Mouse (Mus musculus) liver, embryonic 12.5 days (tissue): ENCODE data around the gene Dlg2. TPM values are rescaled to one million over a fixed set of nuclear protein-coding genes. Genes with fewer than 3 reads are reported as not detected.

Experiments used
- ATAC-seq: fragments of 200-750 bp; cut with Nextera tagmentation; 2 replicates; pipeline ENCODE4 v1.8.0; 2017; ENCODE audit warnings: moderate number of reproducible peaks, mild to moderate bottlenecking, moderate library complexity
- H3K27ac ChIP-seq: fragments of 300-500 bp; sonication (generic); 2 replicates; pipeline ENCODE4 v1.5.1; 2016; ENCODE audit warnings: mild to moderate bottlenecking
- H3K27me3 ChIP-seq: fragments of 300-500 bp; sonication (generic); replicated peaks from 2 replicates; pipeline ENCODE4 v1.6.1; 2016; ENCODE audit warnings: mild to moderate bottlenecking, moderate library complexity
- H3K36me3 ChIP-seq: fragments of 300-500 bp; sonication (generic); 2 replicates; pipeline ENCODE4 v1.6.1; 2016; ENCODE audit warnings: mild to moderate bottlenecking, moderate library complexity
- H3K4me1 ChIP-seq: fragments of 300-500 bp; sonication (generic); 2 replicates; pipeline ENCODE4 v1.6.1; 2016
- H3K4me2 ChIP-seq: fragments of 300-500 bp; sonication (generic); 2 replicates; pipeline ENCODE4 v1.6.1; 2016; ENCODE audit warnings: mild to moderate bottlenecking, moderate library complexity
- H3K4me3 ChIP-seq: fragments of 300-500 bp; sonication (generic); 2 replicates; pipeline ENCODE4 v1.5.1; 2016; ENCODE audit warnings: mild to moderate bottlenecking, moderate library complexity
- H3K9ac ChIP-seq: fragments of 300-500 bp; sonication (generic); 2 replicates; pipeline ENCODE4 v1.6.1; 2016; ENCODE audit warnings: mild to moderate bottlenecking, moderate library complexity
- H3K9me3 ChIP-seq: fragments of 300-500 bp; sonication (generic); replicated peaks from 2 replicates; pipeline ENCODE4 v1.6.1; 2016; ENCODE audit warnings: mild to moderate bottlenecking, moderate library complexity
- WGBS: fragments of 180-500 bp; shearing (Covaris S2); methylation state at CpG from one replicate; pipeline ENCODE4 v1.1.7; 2016; ENCODE audit not compliant: insufficient replicate concordance; 5-methylcytosine and 5-hydroxymethylcytosine counted together
- polyA plus RNA-seq: library from polyadenylated mRNA; unstranded; fragments of >200 nt; fragmentation: Nextera tagmentation; extraction: Ambion mirVana; gene quantifications from 2 replicates; pipeline ENCODE4 v1.2.1, GENCODE M21; 2016

The Dlg2 gene
- polyA plus RNA-seq, 1 experiment from 2014 or later, result 1.1 TPM

- Histone ChIP-seq H3K9me3 (no peaks in the 10 kb centered on the region), H3K4me2 (no peak overlapping the region), H3K27ac (no peak overlapping the region), H3K4me3 (no peak overlapping the region), H3K9ac (no peak overlapping the region), H3K27me3 (no peaks in the 10 kb centered on the region), H3K36me3 (no peaks in the 10 kb centered on the region), H3K4me1 (no peaks in the 10 kb centered on the region)
- ATAC-seq, result no peak
- 67% methylated on average over 3 of the region's 3 CpGs for WGBS
These were observed 1038.0 kb downstream of the Dlg2 start for GRCm38 (mm10) chr7:91514445-91514844.

DNA sequence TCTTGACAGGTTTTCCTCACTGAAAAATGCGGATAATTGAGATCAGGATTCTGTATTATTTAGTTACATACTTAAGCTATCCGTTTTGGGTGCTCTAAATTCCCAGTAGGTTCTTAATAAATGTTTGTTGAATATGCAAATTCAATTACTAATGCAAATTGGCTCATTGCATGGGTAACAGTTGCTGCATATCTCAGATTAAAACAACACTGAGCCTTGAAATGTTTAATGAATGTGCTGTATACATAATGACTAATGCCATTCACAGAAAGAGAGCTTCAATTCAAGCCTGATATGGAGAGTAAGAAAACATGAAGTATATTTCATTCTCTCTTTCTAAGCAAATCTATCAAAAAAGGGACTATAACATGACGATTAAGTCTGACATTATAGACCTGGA, 1039.8 kb downstream of the Dlg2 start:
- Histone ChIP-seq H3K4me2 (no peak overlapping the region), H3K27me3 (no peaks in the 10 kb centered on the region), H3K27ac (no peak overlapping the region), H3K4me1 (no peaks in the 10 kb centered on the region), H3K36me3 (no peaks in the 10 kb centered on the region), H3K4me3 (no peak overlapping the region), H3K9ac (no peak overlapping the region), H3K9me3 (no peaks in the 10 kb centered on the region)
- ATAC-seq, result no peak
- WGBS, result 54% methylated on average over 3 of the region's 3 CpGs

- no peaks in the 10 kb centered on the region for H3K27me3 ChIP-seq
- WGBS, result 85% methylated on average over 1 of the region's 1 CpGs
These were observed 1049.4 kb downstream of the Dlg2 start for GRCm38 (mm10) chr7:91525859-91526258.

GRCm38 (mm10) chr7:91542597-91543285, 1066.3 kb downstream of the Dlg2 start:
- no peaks in the 10 kb centered on the region for H3K36me3 ChIP-seq
- H3K27ac ChIP-seq, result no peak overlapping the region
- H3K9ac ChIP-seq, result no peak overlapping the region
- H3K27me3 ChIP-seq, result peaks cover 17% of the 10 kb centered on the region
- H3K4me1 ChIP-seq, result 0 out of 2 replicates have a peak, but pooled peaks cover 3% of the 10 kb centered on the region
- H3K4me2 ChIP-seq, result peak overlapping the region; percentile 58
- H3K9me3 ChIP-seq, result no peaks in the 10 kb centered on the region
- 4% methylated on average over 29 of the region's 29 CpGs for WGBS
- ATAC-seq, result no peak
- H3K4me3 ChIP-seq, result peak overlapping the region; percentile 41

More at GRCm38 (mm10) chr7:91525859-91526258, 1049.4 kb downstream of the Dlg2 start:
- no peak overlapping the region for H3K4me2 ChIP-seq
- H3K9ac ChIP-seq, result no peak overlapping the region
- H3K9me3 ChIP-seq, result no peaks in the 10 kb centered on the region
- no peaks in the 10 kb centered on the region for H3K4me1 ChIP-seq
- H3K36me3 ChIP-seq, result no peaks in the 10 kb centered on the region
- H3K27ac ChIP-seq, result no peak overlapping the region
- ATAC-seq, result no peak
- no peak overlapping the region for H3K4me3 ChIP-seq

- Histone ChIP-seq H3K36me3 (no peaks in the 10 kb centered on the region), H3K4me2 (peak overlapping the region; percentile 58), H3K27me3 (peaks cover 17% of the 10 kb centered on the region), H3K9ac (no peak overlapping the region), H3K27ac (no peak overlapping the region), H3K4me1 (0 out of 2 replicates have a peak, but pooled peaks cover 3% of the 10 kb centered on the region), H3K9me3 (no peaks in the 10 kb centered on the region), H3K4me3 (peak overlapping the region; percentile 41)
- 45% methylated on average over 4 of the region's 4 CpGs for WGBS
- ATAC-seq, result no peak
These were observed 1066.8 kb downstream of the Dlg2 start for GRCm38 (mm10) chr7:91543286-91543650.

- 0 out of 2 replicates have a peak, but pooled peaks cover 3% of the 10 kb centered on the region for H3K4me1 ChIP-seq
- ATAC-seq, result peak; percentile 54; the same call in 1 of the 2 replicates
- H3K4me3 ChIP-seq, result no peak overlapping the region
- H3K27me3 ChIP-seq, result peaks cover 17% of the 10 kb centered on the region
- no peak overlapping the region for H3K9ac ChIP-seq
- no peaks in the 10 kb centered on the region for H3K9me3 ChIP-seq
- H3K27ac ChIP-seq, result no peak overlapping the region
- no peak overlapping the region for H3K4me2 ChIP-seq
- WGBS, result 6% methylated on average over 3 of the region's 3 CpGs
- H3K36me3 ChIP-seq, result no peaks in the 10 kb centered on the region
These were observed 1068.1 kb downstream of the Dlg2 start for GRCm38 (mm10) chr7:91544600-91544999.

GRCm38 (mm10) chr7:91548796-91549195, 1072.3 kb downstream of the Dlg2 start:
- 26% methylated on average over 1 of the region's 1 CpGs for WGBS

GRCm38 (mm10) chr7:91557582-91557981, 1081.1 kb downstream of the Dlg2 start:
- Histone ChIP-seq H3K9ac (no peak overlapping the region), H3K4me1 (no peaks in the 10 kb centered on the region), H3K27ac (no peak overlapping the region), H3K27me3 (no peaks in the 10 kb centered on the region), H3K4me2 (no peak overlapping the region), H3K9me3 (no peaks in the 10 kb centered on the region), H3K36me3 (no peaks in the 10 kb centered on the region), H3K4me3 (no peak overlapping the region)
- no peak for ATAC-seq

More at GRCm38 (mm10) chr7:91548796-91549195, 1072.3 kb downstream of the Dlg2 start:
- Histone ChIP-seq H3K27ac (no peak overlapping the region), H3K36me3 (no peaks in the 10 kb centered on the region), H3K4me2 (no peak overlapping the region), H3K4me3 (no peak overlapping the region), H3K9me3 (no peaks in the 10 kb centered on the region), H3K27me3 (no peaks in the 10 kb centered on the region), H3K4me1 (no peaks in the 10 kb centered on the region), H3K9ac (no peak overlapping the region)
- ATAC-seq, result peak; percentile 52; the same call in 1 of the 2 replicates

DNA sequence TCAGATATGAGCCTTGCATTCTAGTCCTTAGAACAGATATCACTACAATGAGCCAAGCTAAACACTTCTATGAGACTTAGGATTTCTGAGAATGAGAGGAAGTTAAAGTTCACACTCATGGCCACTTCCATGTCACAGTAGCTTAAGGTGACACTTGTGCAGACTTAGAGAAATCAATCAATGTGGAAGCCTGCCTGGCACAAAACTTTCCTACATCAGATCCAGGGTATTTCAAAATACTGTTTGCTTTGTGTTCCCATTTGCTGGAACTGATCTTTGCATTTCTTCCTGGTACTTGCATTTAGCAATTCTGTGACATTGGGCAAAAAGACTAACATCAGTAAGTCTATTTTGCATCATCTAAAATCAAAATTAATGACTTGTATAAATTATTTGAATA, 1091.0 kb downstream of the Dlg2 start:
- no peak overlapping the region for H3K4me2 ChIP-seq
- no peak for ATAC-seq

GRCm38 (mm10) chr7:91570969-91571368, 1094.5 kb downstream of the Dlg2 start:
- Histone ChIP-seq H3K4me2 (no peak overlapping the region), H3K9ac (no peak overlapping the region), H3K9me3 (no peaks in the 10 kb centered on the region), H3K36me3 (no peaks in the 10 kb centered on the region), H3K27ac (no peak overlapping the region), H3K27me3 (no peaks in the 10 kb centered on the region), H3K4me1 (no peaks in the 10 kb centered on the region), H3K4me3 (no peak overlapping the region)
- ATAC-seq, result no peak
- 79% methylated on average over 2 of the region's 2 CpGs for WGBS

More for the DNA sequence above, 1091.0 kb downstream of the Dlg2 start:
- H3K4me1 ChIP-seq, result no peaks in the 10 kb centered on the region
- no peak overlapping the region for H3K27ac ChIP-seq
- H3K9me3 ChIP-seq, result no peaks in the 10 kb centered on the region
- H3K27me3 ChIP-seq, result no peaks in the 10 kb centered on the region
- no peak overlapping the region for H3K9ac ChIP-seq
- no peak overlapping the region for H3K4me3 ChIP-seq
- no peaks in the 10 kb centered on the region for H3K36me3 ChIP-seq

- no peaks in the 10 kb centered on the region for H3K27me3 ChIP-seq
- H3K9me3 ChIP-seq, result no peaks in the 10 kb centered on the region
- no peak overlapping the region for H3K27ac ChIP-seq
These were observed 1096.2 kb downstream of the Dlg2 start for GRCm38 (mm10) chr7:91572666-91573065.

GRCm38 (mm10) chr7:91573321-91573720, 1096.8 kb downstream of the Dlg2 start:
- no peak for ATAC-seq
- H3K9ac ChIP-seq, result no peak overlapping the region
- H3K27ac ChIP-seq, result no peak overlapping the region
- H3K9me3 ChIP-seq, result no peaks in the 10 kb centered on the region
- no peaks in the 10 kb centered on the region for H3K4me1 ChIP-seq
- no peaks in the 10 kb centered on the region for H3K27me3 ChIP-seq
- no peak overlapping the region for H3K4me3 ChIP-seq
- no peaks in the 10 kb centered on the region for H3K36me3 ChIP-seq
- no peak overlapping the region for H3K4me2 ChIP-seq

More at GRCm38 (mm10) chr7:91572666-91573065, 1096.2 kb downstream of the Dlg2 start:
- Histone ChIP-seq H3K9ac (no peak overlapping the region), H3K4me2 (no peak overlapping the region), H3K4me3 (no peak overlapping the region), H3K4me1 (no peaks in the 10 kb centered on the region), H3K36me3 (no peaks in the 10 kb centered on the region)
- no peak for ATAC-seq
- 45% methylated on average over 2 of the region's 2 CpGs for WGBS

GRCm38 (mm10) chr7:91576216-91576615, 1099.7 kb downstream of the Dlg2 start:
- no peak for ATAC-seq
- WGBS, result 74% methylated on average over 6 of the region's 6 CpGs
- Histone ChIP-seq H3K4me3 (no peak overlapping the region), H3K4me2 (no peak overlapping the region), H3K4me1 (no peaks in the 10 kb centered on the region), H3K27me3 (no peaks in the 10 kb centered on the region), H3K27ac (no peak overlapping the region), H3K9me3 (no peaks in the 10 kb centered on the region), H3K36me3 (no peaks in the 10 kb centered on the region), H3K9ac (no peak overlapping the region)
